Mouse (Mus musculus): Measurements from ENCODE around the gene Atp11a.
A peak's percentile ranks its signal among the peaks of the same experiment; 100 is the strongest.

The Atp11a gene

DNA sequence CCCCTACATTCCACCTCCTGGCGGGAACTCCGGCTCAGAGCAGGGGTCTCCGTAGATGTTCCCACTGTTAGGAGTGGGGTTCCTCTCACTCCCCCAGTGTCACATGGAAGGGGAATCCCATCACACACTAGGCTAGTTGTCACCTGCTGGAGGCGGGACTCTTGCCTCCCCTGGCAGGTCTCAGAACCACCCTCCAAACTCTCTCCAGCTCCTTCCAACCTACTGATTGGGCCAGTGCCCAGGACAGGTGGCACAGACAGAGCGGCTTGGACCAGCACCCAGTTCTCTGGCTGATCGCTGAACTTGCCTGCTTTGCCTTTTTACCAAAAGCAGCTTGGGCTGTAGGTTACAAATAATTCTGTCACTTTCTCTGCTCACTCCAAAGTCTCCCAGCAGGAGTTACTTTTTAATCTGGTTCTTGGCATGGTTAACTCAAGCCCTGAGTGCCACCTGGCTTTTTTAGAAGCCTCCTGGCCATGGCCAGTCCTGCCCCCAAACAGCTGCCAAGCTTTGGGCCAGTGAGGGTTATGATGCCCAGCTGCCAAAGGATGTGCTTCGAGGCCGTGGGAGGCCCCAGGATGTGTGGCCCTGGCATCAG is 117.5 kb downstream of the Atp11a start:
- peak; percentile 43 to 63 for DNase-seq

- DNase-seq: peak in 1 of 2 experiments; percentile 29
These were observed 118.2 kb downstream of the Atp11a start for GRCm38 (mm10) chr8:12874971-12875370.

- no peak for DNase-seq
These were observed 120.3 kb downstream of the Atp11a start for GRCm38 (mm10) chr8:12877126-12877525.

- DNase-seq: no peak
These were observed 123.3 kb downstream of the Atp11a start for GRCm38 (mm10) chr8:12880163-12880562.

GRCm38 (mm10) chr8:12883051-12884004 is 126.5 kb downstream of the Atp11a start:
- DNase-seq: no peak

DNA sequence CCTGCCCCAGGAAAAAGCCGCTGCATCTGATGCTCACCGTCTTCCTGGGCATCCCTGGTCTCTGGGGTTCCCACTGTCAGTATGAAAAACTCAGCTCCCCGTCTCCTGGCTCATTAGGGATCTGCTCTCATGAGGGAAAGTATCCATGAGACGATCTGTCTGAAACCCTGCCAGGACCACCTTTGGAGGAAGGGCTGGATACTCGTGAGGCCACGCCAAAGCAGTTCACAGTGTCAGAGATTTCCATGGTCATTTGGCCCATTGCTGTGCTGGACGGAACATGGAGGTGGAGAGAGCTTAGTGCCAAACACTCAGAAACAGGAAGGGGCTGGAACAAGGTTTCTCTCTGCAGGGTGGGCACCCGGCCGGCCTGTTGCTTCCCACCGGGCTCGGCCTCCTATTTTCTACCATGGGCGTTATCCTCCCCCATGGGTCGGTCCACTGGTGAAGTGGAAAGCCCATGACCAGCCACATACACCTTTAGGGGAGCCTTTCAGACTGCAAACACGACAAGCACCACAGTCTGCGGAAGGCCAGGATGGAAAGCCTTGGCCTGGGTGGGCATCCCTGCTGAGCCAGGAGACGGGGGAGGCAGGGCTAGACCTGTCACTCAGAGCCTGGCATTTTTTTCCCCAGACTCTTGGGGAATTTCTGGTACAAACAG is 131.1 kb downstream of the Atp11a start:
- no peak for DNase-seq

GRCm38 (mm10) chr8:12889046-12889598 is 132.3 kb downstream of the Atp11a start:
- DNase-seq: no peak

DNA sequence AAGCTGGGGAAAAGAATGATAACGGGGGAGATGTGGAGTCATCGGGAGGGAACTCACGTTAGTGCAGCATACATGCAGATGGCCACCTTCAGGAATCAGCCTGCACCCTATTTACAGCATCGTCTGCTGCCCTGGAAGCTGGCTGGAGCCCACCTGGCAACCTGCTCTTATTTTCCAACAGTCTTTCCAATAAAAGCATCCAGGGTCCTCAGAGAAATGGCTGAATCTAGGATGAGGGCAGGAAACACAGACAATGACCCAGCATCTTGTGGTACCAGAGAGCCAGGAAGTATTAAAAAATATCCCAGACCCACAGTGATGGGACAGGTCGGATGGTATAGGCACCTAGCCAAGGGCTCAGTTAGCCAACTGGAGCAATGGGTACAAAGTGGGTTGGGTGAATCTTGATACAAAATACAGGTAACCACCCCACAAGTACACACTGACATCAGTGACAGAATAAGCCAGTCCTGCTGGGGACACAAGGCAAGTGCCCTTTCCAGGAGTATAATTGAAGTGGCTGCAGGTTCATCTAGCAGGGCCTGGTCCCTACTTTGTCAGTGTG is 136.2 kb downstream of the Atp11a start:
- no peak for DNase-seq

DNA sequence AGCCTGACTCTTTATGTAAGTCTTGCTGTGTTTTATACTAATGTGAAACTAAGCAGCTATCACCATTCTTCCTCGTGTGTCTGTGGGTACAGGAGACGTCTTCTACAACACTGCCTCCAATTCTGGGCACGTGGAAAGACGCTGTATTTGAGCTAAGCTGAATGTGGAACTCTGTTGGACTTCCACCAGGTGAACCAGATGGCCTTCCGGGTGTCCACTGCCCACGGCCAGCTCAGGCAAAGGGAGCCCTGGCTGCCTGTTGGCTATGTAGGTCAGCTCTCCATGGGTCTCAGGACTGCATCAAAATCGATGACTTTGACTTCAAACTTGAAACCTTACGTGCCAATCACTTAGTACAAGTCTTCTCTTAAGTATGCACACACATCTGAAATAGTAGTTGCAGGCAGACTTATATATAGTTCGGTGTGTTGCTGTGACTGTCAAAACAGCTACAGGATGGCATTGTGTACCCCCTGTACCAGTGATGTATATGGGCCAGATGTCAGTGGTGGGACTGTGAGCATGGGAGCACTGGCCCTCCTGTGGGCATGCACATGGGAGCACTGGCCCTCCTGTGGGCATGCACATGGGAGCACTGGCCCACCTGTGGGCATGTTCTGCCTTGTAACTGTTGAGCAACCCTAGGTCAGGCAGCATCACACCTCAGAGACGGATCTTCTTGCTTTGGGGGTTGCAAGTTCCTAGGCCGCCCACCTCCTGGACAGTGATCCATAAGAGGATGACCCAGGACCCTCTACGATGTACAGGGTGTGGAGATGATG is 137.2 kb downstream of the Atp11a start:
- DNase-seq: no peak

- DNase-seq: no peak
These were observed 138.1 kb downstream of the Atp11a start for GRCm38 (mm10) chr8:12894783-12895534.

DNA sequence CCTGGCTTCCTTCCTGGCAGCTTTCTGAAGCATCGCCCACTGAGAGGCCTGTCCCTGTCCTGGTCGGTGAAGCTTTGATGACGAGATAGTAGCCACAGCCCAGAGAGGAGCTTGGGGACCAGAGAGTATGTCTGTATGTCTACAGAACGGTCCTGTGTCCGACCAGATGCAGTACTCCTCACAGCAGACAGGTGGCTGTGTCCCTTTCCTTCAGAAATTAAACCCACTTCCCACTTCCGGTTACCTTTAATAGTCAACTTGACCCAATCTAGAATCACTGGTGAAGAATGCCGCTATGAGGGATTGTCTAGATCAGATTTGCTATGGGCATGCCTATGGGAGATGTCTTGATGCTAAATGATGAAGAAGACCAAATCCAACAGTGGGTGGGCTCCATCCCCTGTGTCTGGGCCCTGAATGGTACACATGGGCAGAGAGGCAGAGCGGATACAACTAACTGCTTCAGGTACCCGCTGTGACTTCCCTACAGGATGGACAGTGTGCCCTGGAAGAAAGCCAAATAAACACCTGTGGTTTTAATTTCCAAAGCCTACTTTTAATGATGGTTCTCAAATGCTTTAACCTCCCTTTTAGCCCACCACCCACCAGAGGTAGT is 138.8 kb downstream of the Atp11a start:
- DNase-seq: peak in 1 of 2 experiments; percentile 55

DNA sequence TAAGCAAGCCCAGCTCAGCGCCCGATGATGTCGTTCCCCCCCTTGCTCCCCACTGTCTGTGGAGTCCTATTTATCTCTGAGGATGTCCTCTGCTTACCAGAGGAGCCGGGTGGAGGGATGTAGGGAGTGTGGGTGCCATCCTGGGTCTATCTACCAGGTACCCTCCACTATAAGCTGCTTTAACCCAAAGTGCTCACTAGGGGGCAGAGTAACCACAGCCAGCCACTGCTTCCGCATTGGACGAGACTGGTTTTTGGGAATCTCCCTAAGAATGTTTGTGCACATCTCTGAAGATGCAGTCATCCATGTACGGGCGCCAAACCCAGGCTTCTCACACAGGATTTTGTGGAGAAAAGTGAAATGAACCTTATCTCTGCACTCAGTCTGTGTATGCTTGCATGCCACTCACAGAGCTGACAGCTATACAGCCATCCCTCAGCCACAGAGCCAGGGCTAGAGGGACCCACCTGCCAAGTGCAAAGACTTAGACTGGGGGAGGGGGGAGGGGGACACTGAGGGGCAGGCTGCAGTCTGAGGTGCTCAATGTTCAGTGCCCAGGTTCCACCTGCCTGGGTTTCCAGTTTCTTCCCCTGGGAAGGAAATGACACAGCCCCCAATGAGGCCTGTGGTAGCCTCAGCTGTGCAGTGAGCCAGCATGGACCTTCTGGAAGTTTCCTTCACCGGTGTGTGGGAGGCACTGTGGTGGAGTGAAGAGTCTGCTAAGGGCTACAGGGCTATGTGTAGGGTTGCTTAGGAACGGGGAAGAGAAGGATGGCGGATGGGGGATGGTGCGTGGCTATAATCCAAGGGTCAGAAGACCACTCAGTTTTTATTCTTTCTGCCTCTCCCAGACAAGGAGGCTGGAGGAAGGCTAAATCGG is 139.9 kb downstream of the Atp11a start:
- peak; percentile 65 to 74 for DNase-seq

DNA sequence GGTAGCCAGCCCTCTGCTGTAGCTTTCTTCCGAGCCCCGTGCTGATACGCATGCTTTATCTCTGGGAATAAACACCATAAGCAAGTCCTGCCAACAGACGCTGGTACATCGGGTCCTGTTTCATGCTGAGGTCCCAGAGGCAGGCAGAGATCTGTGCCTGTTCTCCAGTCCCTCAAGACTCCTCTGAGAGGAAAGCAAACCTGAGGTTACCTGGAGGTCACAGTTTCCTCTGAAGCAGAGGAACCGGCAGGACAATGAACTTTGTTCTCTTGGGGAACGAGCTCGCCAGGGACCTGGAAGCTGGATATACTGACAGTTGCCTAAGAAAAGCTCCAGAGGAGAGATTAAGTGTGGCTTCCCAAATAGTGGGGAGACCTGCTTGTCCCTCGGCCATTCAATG is 141.0 kb downstream of the Atp11a start:
- peak in 1 of 2 experiments; percentile 38 for DNase-seq

- DNase-seq: no peak
These were observed 147.1 kb downstream of the Atp11a start for GRCm38 (mm10) chr8:12903790-12904415.

GRCm38 (mm10) chr8:12905122-12905521 is 148.3 kb downstream of the Atp11a start:
- DNase-seq: no peak

DNA sequence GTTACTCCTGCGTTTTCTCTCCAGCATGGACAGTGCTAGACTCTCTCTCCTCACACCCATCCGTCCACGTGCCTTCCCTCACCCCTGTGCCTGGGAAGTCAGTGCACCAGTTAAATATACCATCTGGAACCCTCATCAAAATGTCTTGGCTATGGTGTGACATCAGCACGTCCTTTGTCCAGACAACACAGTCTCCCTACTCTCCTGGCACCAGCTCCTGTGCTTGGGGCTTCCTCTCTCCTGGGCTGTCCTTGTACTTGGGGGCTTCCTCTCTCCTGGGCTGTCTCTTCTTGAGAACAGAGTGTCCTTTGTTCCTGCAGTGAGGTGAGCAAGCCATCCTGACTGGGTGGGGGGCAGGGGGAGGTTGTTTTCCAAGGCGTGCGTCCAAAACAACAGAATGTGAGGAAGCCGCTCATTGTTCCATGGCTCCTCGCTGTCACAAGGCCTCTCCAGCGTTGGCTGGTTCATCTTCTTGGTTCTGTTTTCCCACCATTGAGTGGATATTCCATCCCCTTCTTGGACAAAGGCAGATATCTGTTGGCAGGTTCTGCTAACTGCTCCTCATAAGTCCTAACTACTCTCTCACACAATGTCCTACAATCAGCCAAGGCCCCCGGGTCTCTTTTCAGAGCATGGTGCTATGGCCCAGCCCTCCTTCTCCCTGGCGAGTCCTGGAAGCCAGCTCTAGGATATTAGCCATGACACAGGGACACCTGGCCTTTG is 148.9 kb downstream of the Atp11a start:
- DNase-seq: peak in 1 of 2 experiments; percentile 28

- DNase-seq: no peak
These were observed 149.8 kb downstream of the Atp11a start for GRCm38 (mm10) chr8:12906597-12906996.

- DNase-seq: no peak
These were observed 150.9 kb downstream of the Atp11a start for GRCm38 (mm10) chr8:12907730-12908129.
